Mouse (Mus musculus) brain, embryonic 18.5 days (tissue): ENCODE results near the gene Spcs3.

Experiments
- DNase-seq: peaks from one replicate; pipeline ENCODE4 v3.0.0-alpha.2; 2012; ENCODE audit warnings: low read depth, low spot score

The Spcs3 gene

GRCm38 (mm10) chr8:54508814-54509213 is 21.0 kb downstream of the Spcs3 start:
- no peak for DNase-seq

GRCm38 (mm10) chr8:54508096-54508456 is 21.7 kb downstream of the Spcs3 start:
- DNase-seq: no peak

DNA sequence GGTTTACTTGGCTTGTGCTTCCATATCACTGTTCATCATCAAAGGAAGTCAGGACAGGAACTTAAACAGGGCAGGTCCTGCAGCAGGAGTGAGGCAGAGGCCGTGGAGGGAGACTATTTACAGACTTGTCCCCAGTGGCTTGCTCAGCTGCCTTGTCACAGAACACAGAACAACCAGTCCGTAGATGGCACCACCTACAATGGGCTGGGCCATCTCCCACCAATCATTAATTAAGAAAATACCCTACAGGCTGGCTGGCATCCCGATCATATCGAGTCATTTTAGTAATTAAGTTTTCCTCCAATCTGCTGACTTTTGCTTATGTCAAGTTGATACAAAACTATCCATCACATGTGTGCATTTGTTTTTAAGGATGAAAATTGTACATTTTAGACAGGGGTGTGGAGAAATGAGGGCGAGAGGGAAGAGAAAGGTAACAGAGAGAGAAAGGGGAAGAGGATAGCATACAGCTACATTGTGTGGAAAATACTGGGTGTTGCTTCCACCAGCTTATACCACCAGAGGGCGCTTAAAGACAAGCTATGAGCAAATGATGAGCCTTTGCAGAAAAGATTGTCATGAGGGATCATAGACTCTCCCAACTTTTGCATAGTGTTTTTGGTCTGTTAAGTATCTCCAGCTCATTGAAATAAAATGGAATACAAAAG is 22.2 kb downstream of the Spcs3 start:
- peak; percentile 72 for DNase-seq

DNA sequence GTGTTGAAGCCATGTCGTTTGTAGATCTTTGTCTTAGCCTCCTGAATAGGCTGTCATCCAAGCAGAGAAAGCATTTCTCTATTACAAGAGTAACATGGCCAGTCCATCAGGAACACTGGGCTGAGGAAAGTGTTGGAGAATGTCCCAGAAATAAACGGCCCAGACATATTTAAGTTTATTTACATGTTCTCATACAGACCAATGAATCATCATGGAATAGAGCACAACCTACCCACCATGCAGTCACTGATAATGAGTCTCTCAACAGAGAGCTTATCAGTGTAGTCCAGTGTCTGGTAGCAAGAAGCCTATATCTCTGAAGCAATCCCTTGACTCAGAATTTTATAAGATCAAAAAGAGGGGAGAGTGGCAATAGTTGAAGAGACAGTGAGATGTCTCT is 24.7 kb downstream of the Spcs3 start:
- DNase-seq: no peak

DNA sequence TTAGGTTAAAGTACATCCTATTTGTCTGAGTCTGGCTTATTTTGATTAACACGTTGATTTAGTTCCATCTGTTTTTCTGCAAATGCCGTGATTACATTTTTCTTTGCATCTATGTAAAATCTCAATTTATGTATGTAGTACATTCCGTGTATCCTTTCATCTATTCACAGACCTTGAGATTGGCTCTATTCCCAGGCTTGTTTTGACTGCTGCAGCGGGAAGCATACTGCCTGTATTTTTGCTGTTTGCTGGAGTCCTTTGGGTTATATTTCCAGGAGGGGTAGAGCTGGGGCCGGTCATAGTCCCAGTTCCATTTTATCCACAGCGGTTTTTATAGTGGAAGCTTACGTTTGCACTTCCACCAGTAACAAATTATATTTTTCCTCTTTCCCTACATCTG is 26.7 kb downstream of the Spcs3 start:
- no peak for DNase-seq

- no peak for DNase-seq
Observed at GRCm38 (mm10) chr8:54493915-54494314, 35.9 kb downstream of the Spcs3 start.

DNA sequence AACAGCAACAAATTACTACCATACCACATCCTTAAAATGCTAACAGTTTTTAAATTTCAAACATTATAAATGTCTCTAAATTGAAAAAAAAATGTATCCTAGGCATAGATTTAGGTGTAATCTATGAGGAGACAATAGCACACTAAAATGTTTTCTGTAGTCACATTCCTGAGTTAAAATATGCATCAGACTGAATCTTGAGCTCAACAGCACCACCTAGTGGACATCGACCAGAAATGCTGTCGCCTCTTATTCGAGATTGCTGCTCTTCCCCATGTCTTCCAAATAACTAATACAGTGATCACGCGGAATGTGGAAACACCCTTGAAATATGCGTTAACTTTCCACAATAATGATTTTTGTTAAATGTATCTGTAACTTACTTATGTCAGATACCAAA is 36.7 kb downstream of the Spcs3 start:
- DNase-seq: no peak

DNA sequence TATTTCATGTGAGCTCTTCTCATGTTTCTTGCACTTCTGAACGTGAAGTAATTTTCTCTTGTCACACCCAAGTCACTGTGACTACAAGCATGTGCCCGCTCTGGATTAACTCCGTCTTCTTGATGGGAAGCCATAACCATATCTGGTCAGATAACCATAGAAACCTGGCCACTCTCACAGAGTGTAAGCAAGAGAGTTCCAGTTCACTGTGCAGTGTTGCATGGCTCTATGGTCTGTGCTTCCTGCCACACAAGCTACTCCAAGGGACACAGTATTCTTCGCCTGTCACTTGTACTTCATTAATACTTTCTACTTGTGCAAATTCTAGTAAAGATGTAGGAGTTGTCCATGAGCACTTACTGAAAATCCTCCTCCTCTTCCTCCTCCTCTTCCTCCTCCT is 37.9 kb downstream of the Spcs3 start:
- no peak for DNase-seq

- DNase-seq: no peak
Observed at GRCm38 (mm10) chr8:54491057-54491690, 38.6 kb downstream of the Spcs3 start.

- DNase-seq: no peak
Observed at GRCm38 (mm10) chr8:54488437-54488836, 41.4 kb downstream of the Spcs3 start.

- DNase-seq: no peak
Observed at GRCm38 (mm10) chr8:54486555-54487273, 43.1 kb downstream of the Spcs3 start.
